Mouse (Mus musculus) limb, embryonic 10.5 days (tissue): ENCODE data around the gene Klhdc8a. TPM values are rescaled to one million over a fixed set of nuclear protein-coding genes. Genes with fewer than 3 reads are reported as not detected.
A peak's percentile ranks its signal among the peaks of the same experiment; 100 is the strongest.
"Not testable (repeated sequence)": the region's sequence is repeated elsewhere in the genome, so short reads cannot be mapped to it uniquely, and the experiment has no call there.

ENCODE experiments used
- DNase-seq: peaks from one replicate; pipeline ENCODE4 v3.0.0-alpha.2; 2017; ENCODE audit warnings: low spot score
- H3K27ac ChIP-seq: fragments of 300-500 bp; sonication (generic); 2 replicates; pipeline ENCODE4 v1.5.1; 2016; ENCODE audit warnings: mild to moderate bottlenecking
- H3K27me3 ChIP-seq: fragments of 300-500 bp; sonication (generic); 2 replicates; pipeline ENCODE4 v1.6.1; 2016; ENCODE audit warnings: low read depth, mild to moderate bottlenecking; ENCODE audit not compliant: poor library complexity, severe bottlenecking
- H3K36me3 ChIP-seq: fragments of 300-500 bp; sonication (generic); 2 replicates; pipeline ENCODE4 v1.6.1; 2016; ENCODE audit warnings: mild to moderate bottlenecking, moderate library complexity
- H3K4me1 ChIP-seq: fragments of 300-500 bp; sonication (generic); 2 replicates; pipeline ENCODE4 v1.6.1; 2016
- H3K4me3 ChIP-seq: fragments of 300-500 bp; sonication (generic); 2 replicates; pipeline ENCODE4 v1.5.1; 2016; ENCODE audit warnings: mild to moderate bottlenecking, moderate library complexity
- H3K9me3 ChIP-seq: fragments of 300-500 bp; sonication (generic); replicated peaks from 2 replicates; pipeline ENCODE4 v1.6.1; 2016; ENCODE audit warnings: mild to moderate bottlenecking
- WGBS: fragments of 180-500 bp; shearing (Covaris S2); methylation state at CpG from one replicate; pipeline ENCODE4 v1.1.7; 2016; 5-methylcytosine and 5-hydroxymethylcytosine counted together
- polyA plus RNA-seq: library from polyadenylated mRNA; unstranded; fragments of >200 nt; fragmentation: Nextera tagmentation; extraction: Ambion mirVana; gene quantifications from 2 replicates; pipeline ENCODE4 v1.2.1, GENCODE M21; 2016

Klhdc8a gene
- polyA plus RNA-seq, 1 experiment from 2014 or later: not detected

DNA sequence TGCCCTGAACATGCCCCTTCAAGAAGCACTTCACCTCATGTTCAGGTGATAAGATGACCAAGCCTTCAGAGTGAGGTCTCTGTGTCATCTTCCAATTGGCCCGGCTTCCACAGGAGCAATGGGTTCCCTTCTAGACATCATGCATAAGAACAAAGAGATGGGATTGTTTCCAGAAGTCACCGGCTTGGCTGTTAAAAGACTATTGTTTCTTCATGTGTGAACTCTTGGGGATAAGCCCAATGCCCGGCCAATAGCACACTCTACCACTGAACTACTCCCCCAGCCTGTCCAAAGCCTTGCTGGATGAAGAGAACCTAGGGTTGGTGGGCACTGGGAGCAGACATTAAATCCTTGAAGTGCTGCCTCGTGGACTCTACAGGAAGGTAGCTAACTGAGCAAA lies 47.1 kb downstream of the Klhdc8a start:
- H3K27ac ChIP-seq: no peak overlapping the region

DNA sequence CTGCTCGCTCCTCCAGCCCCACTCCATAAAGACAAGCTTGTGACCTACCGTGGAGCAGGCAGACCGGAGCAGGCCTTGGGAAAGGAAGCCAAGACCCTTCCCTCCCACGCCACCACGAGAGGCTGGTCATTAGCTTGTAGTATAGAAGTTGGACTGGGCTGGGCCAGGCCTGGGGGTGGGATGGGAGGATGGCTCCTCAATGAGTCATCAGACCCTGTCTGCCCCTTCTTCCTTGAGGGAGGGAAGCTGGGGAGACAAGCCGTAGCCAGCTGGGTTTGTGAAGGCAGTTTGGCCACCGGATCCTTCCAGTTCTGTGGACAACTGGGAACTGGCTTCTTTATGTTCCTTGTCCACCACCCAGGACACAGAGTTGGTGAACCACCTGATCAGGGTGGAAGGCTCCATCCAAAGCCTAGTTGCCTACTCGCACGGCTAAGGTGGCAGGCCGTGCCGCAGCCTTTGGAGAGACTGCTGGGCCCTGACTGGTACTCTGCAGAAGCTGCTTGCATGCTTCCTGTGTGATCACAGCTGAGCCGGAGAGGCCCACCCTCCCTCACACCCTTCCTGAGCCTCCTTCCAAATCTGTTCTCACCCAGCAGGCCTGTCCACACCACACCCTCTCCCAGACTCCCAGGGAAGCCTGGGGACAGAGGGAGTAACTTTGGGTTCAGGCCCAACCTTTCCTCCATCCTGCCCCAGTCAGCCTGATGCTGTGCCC lies 47.9 kb downstream of the Klhdc8a start:
- H3K27me3 ChIP-seq: no peaks in the 10 kb centered on the region
- H3K27ac ChIP-seq: no peak overlapping the region
- no peaks in the 10 kb centered on the region for H3K36me3 ChIP-seq
- WGBS: 78% methylated on average over 12 of the region's 12 CpGs
- no peak for DNase-seq
- no peak overlapping the region for H3K4me3 ChIP-seq
- no peaks in the 10 kb centered on the region; the same call in 1 of the 2 replicates for H3K4me1 ChIP-seq
- no peaks in the 10 kb centered on the region for H3K9me3 ChIP-seq

More for the DNA sequence above, 47.1 kb downstream of the Klhdc8a start:
- H3K36me3 ChIP-seq: no peaks in the 10 kb centered on the region
- no peaks in the 10 kb centered on the region for H3K9me3 ChIP-seq
- H3K4me3 ChIP-seq: no peak overlapping the region
- WGBS: 88% methylated on average over 4 of the region's 4 CpGs
- DNase-seq: no peak
- no peaks in the 10 kb centered on the region for H3K27me3 ChIP-seq
- H3K4me1 ChIP-seq: no peaks in the 10 kb centered on the region; the same call in 1 of the 2 replicates

- no peaks in the 10 kb centered on the region for H3K36me3 ChIP-seq
- no peaks in the 10 kb centered on the region for H3K27me3 ChIP-seq
- H3K27ac ChIP-seq: no peak overlapping the region
- H3K4me3 ChIP-seq: no peak overlapping the region
- DNase-seq: no peak
- no peaks in the 10 kb centered on the region; the same call in 1 of the 2 replicates for H3K4me1 ChIP-seq
- no peaks in the 10 kb centered on the region for H3K9me3 ChIP-seq
Measured at GRCm38 (mm10) chr1:132346951-132347350, 48.5 kb downstream of the Klhdc8a start.

DNA sequence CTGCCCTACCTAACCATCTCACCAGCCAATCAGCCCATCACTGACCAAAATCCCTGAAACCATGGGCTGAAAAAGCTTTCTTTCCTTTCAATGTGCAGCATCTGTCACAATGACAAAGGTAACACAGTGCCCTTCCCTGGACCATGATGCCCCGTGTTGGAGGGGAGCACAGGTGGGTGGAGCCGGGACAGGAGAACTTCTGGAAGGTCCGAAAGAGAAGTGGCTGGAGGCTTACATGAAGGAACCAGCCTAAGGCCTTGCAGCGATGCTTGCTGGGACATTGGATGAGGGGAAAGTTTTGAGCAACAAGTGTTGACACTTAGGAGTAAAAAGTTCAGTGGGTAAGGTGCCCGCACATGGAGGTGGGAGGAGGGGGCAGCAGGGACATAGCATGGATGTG lies 50.0 kb downstream of the Klhdc8a start:
- Histone ChIP-seq H3K4me1 (no peaks in the 10 kb centered on the region), H3K36me3 (no peaks in the 10 kb centered on the region), H3K9me3 (no peaks in the 10 kb centered on the region), H3K4me3 (no peak overlapping the region), H3K27me3 (no peaks in the 10 kb centered on the region), H3K27ac (no peak overlapping the region)
- WGBS: 86% methylated on average over 5 of the region's 5 CpGs
- DNase-seq: no peak

DNA sequence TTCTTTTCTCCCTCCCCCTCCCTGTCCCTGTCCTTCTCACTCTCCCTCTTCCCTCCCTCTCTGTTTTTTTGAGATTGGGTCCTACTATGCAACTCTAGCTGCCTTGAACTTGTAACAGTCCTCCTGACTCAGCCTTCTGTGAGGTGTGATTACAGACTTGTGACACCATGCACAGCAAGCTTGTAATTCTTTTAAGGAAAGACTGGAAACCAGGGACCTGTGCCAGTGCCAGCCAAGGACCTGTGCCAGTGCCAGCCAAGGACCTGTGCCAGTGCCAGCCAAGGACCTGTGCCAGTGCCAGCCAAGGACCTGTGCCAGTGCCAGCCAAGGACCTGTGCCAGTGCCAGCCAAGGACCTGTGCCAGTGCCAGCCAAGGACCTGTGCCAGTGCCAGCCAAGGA lies 50.6 kb downstream of the Klhdc8a start:
- H3K4me1 ChIP-seq, H3K36me3 ChIP-seq, H3K27me3 ChIP-seq, H3K4me3 ChIP-seq, DNase-seq, H3K27ac ChIP-seq, H3K9me3 ChIP-seq: not testable (repeated sequence)

GRCm38 (mm10) chr1:132349601-132350000 lies 51.2 kb downstream of the Klhdc8a start:
- not testable (repeated sequence) for H3K4me1 ChIP-seq, H3K27ac ChIP-seq, DNase-seq, H3K4me3 ChIP-seq, H3K27me3 ChIP-seq, H3K9me3 ChIP-seq, H3K36me3 ChIP-seq
- 95% methylated on average over 3 of the region's 3 CpGs for WGBS

DNA sequence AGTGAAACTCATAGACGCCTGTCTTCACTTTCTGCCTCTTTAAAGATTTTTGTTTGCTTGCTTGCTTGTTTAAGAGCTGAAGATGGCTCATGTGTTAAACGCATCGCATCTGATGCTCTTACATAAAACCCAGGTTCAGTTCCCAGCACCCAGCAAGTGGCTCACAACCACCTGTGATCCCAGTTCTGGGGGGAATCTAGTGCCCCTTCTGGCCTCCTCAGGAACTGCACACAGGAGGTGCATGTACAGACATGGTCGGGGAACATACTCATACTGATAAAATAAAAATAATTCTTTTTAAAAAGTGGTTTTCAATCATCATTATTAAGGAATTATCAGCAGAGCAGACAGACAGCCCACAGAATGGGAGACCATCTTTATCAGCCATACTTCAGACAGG lies 52.6 kb downstream of the Klhdc8a start:
- H3K9me3 ChIP-seq: no peaks in the 10 kb centered on the region
- WGBS: 95% methylated on average over 4 of the region's 4 CpGs
- no peak overlapping the region for H3K4me3 ChIP-seq
- H3K27ac ChIP-seq: no peak overlapping the region
- H3K4me1 ChIP-seq: peaks cover 10% of the 10 kb centered on the region
- DNase-seq: no peak
- H3K36me3 ChIP-seq: no peaks in the 10 kb centered on the region
- H3K27me3 ChIP-seq: no peaks in the 10 kb centered on the region

DNA sequence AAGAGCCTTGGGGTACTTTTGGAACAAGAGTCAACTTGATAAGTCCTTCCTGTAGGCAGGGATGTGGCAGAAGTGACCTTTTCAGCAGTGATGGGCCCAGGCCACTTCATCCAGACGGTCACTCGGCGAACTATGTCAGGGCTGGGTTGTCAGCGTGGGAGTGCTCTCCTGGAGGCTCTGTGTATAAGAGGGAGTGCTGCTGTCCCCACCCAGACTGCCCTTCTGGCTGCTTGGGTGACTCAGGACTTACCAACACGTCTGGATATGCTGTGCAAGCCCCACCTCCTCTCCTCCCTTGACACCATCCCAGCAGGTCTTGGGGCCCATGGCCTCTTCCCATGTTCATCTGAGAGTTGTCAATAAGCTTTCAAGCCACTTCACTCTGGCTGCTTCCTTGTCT lies 55.0 kb downstream of the Klhdc8a start:
- no peak for DNase-seq
- Histone ChIP-seq H3K4me1 (peaks cover 10% of the 10 kb centered on the region), H3K4me3 (no peak overlapping the region), H3K27ac (no peak overlapping the region), H3K27me3 (no peaks in the 10 kb centered on the region), H3K9me3 (no peaks in the 10 kb centered on the region), H3K36me3 (peaks cover 17% of the 10 kb centered on the region)
- WGBS: 71% methylated on average over 5 of the region's 5 CpGs

- Histone ChIP-seq H3K36me3 (peaks cover 25% of the 10 kb centered on the region), H3K9me3 (no peaks in the 10 kb centered on the region), H3K4me1 (peaks cover 10% of the 10 kb centered on the region), H3K27ac (peak overlapping the region; percentile 42; the same call in 1 of the 2 replicates), H3K4me3 (no peak overlapping the region), H3K27me3 (no peaks in the 10 kb centered on the region)
- WGBS: 73% methylated on average over 9 of the region's 9 CpGs
- DNase-seq: no peak
Measured at GRCm38 (mm10) chr1:132354234-132354633, 55.8 kb downstream of the Klhdc8a start.

DNA sequence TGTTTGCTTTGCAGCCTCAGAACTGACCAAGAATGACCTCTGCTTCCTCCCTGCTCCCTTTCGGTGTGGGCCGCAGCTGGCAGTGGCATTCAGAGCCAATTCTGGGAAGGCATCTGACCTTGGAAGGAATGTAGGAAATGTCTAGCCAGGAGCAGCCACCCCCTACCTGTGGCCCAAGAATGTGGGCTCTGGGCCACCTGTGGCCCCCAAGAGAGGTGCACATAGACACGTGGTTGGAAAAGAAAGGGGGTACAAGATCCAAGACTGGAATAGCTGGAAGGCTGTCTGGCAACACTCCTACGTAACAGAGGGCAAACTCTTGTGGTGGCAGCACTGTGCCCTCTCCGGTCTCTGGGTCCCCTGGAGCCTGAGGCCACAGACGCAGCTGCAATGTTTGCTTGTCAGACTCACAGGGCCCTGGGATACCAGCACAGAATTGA lies 56.8 kb downstream of the Klhdc8a start:
- H3K27ac ChIP-seq: peak overlapping the region; percentile 54; the same call in 1 of the 2 replicates

DNA sequence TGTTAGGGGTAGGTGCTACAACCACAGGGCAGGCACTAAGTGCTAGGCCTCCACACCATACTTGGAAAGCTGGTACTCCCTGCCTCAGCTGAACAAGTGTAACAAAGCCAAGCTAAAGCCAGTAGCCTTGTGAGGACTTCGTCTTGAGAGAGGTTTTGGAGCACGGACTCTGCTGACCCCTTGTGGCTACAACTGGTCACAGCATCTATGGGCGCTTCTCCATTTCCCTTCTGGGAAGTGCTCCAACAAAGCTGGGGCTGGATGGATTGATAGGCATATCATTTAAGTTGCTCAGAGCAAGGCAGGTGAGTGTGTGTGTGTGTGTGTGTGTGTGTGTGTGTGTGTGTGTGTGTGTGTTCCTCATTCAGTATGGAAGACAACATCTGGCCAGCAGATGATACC lies 57.4 kb downstream of the Klhdc8a start:
- peak overlapping the region; percentile 54; the same call in 1 of the 2 replicates for H3K27ac ChIP-seq
- WGBS: 2% methylated on average over 3 of the region's 3 CpGs
- DNase-seq: peak; percentile 85

More for the DNA sequence above, 56.8 kb downstream of the Klhdc8a start:
- no peaks in the 10 kb centered on the region for H3K27me3 ChIP-seq
- no peak overlapping the region for H3K4me3 ChIP-seq
- no peaks in the 10 kb centered on the region for H3K9me3 ChIP-seq
- H3K4me1 ChIP-seq: peaks cover 10% of the 10 kb centered on the region
- H3K36me3 ChIP-seq: peaks cover 35% of the 10 kb centered on the region
- DNase-seq: no peak
- WGBS: 77% methylated on average over 6 of the region's 6 CpGs

DNA sequence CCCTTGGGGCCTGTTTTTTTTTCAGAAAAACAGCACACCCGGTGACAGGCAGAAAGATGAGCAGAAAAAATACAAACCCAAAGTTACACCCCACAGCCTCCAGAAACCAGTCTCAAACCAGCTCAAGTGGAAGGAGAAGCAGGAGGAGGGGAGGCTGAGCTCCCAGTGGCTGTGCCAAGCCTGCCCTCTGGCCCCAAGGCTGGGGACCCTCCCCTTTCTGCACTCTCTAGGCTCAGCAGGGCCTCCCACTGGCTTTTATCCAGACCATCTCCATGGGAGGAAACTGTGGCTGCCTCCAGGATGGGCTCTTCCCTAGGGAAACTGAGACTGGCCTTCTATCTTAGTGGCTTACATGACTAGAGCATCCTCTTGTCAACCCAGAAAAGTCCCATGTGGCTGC lies 58.4 kb downstream of the Klhdc8a start:
- Histone ChIP-seq H3K4me3 (no peak overlapping the region), H3K9me3 (no peaks in the 10 kb centered on the region), H3K27me3 (no peaks in the 10 kb centered on the region), H3K36me3 (peaks cover 51% of the 10 kb centered on the region), H3K4me1 (peaks cover 10% of the 10 kb centered on the region), H3K27ac (no peak overlapping the region)
- WGBS: 60% methylated on average over 1 of the region's 1 CpGs
- DNase-seq: no peak

More for the DNA sequence above, 57.4 kb downstream of the Klhdc8a start:
- no peaks in the 10 kb centered on the region for H3K9me3 ChIP-seq
- H3K36me3 ChIP-seq: peaks cover 41% of the 10 kb centered on the region
- H3K4me3 ChIP-seq: no peak overlapping the region
- peaks cover 10% of the 10 kb centered on the region for H3K4me1 ChIP-seq
- H3K27me3 ChIP-seq: no peaks in the 10 kb centered on the region
